Mouse (Mus musculus) MEL (cell line): Measurements from ENCODE around the gene Eci1. TPM values are rescaled to one million over a fixed set of nuclear protein-coding genes. Genes with fewer than 3 reads are reported as not detected.

ENCODE experiments used
- DNase-seq: peaks from one replicate; pipeline ENCODE4 v3.0.0; 2011; ENCODE audit warnings: low read depth, low spot score
- H3K27ac ChIP-seq: 2 replicates; pipeline ENCODE4 v1.5.1; 2012; ENCODE audit warnings: low read depth, mild to moderate bottlenecking, control low read depth, low read length, moderate library complexity; ENCODE audit not compliant: control insufficient read depth
- H3K27me3 ChIP-seq, 2 experiments: fragments of 150-350 bp in 1 of 2; sonication (generic) in 1 of 2; 2 replicates each; pipeline ENCODE4 v1.6.1; 2012; ENCODE audit warnings: low read length in 2 of 2, mild to moderate bottlenecking in 2 of 2, improper control_type of control experiment in 1 of 2, moderate library complexity in 1 of 2; ENCODE audit not compliant: insufficient read depth in 2 of 2, control insufficient read depth in 1 of 2
- H3K36me3 ChIP-seq, 2 experiments: 2 replicates each; pipeline ENCODE4 v1.6.1; 2012 to 2014; ENCODE audit warnings: low read length in 2 of 2, improper control_type of control experiment in 1 of 2, inconsistent platforms in 1 of 2, mild to moderate bottlenecking in 1 of 2; ENCODE audit not compliant: insufficient read depth in 2 of 2, control insufficient read depth in 1 of 2
- H3K4me1 ChIP-seq, 2 experiments: fragments of 150-350 bp in 1 of 2; sonication (generic) in 1 of 2; 2 replicates each; pipeline ENCODE4 v1.6.1; 2012; ENCODE audit warnings: low read length in 2 of 2, improper control_type of control experiment in 1 of 2, mild to moderate bottlenecking in 1 of 2; ENCODE audit not compliant: insufficient read depth in 2 of 2, control insufficient read depth in 1 of 2
- H3K4me3 ChIP-seq, 2 experiments: fragments of 150-350 bp in 1 of 2; sonication (generic) in 1 of 2; 2 replicates each; pipeline ENCODE4 v1.5.1; 2012; ENCODE audit warnings: low read depth in 2 of 2, low read length in 2 of 2, mild to moderate bottlenecking in 2 of 2, moderate library complexity in 2 of 2, control low read depth in 1 of 2, improper control_type of control experiment in 1 of 2; ENCODE audit not compliant: control insufficient read depth in 1 of 2, insufficient read depth in 1 of 2
- H3K79me2 ChIP-seq: 2 replicates; pipeline ENCODE4 v1.6.1; 2012; ENCODE audit warnings: mild to moderate bottlenecking, low read length, moderate library complexity; ENCODE audit not compliant: control insufficient read depth, poor library complexity, insufficient read depth
- H3K9ac ChIP-seq: 2 replicates; pipeline ENCODE4 v1.6.1; 2012; ENCODE audit warnings: low read depth, mild to moderate bottlenecking, control low read depth, low read length, moderate library complexity; ENCODE audit not compliant: control insufficient read depth, poor library complexity, severe bottlenecking
- H3K9me3 ChIP-seq: fragments of 150-350 bp; sonication (generic); replicated peaks from 2 replicates; pipeline ENCODE4 v1.6.1; 2012; ENCODE audit warnings: mild to moderate bottlenecking, low read length, improper control_type of control experiment, moderate library complexity; ENCODE audit not compliant: insufficient read depth
- BHLHE40 ChIP-seq: IDR thresholded peaks from 2 replicates; pipeline ENCODE4 v1.6.1; 2012; ENCODE audit warnings: low read depth, mild to moderate bottlenecking, inconsistent platforms, low read length, improper control_type of control experiment, borderline replicate concordance
- CHD2 ChIP-seq: IDR thresholded peaks from 2 replicates; pipeline ENCODE4 v1.6.1; 2011; ENCODE audit warnings: low read length, improper control_type of control experiment
- CTCF ChIP-seq, 3 experiments: IDR thresholded peaks in 2 of 3; conservative IDR thresholded peaks in 1 of 3; 2 replicates each; pipeline ENCODE4 v1.5.1; 2011 to 2012; ENCODE audit warnings: low read length in 3 of 3, low read depth in 2 of 3, mild to moderate bottlenecking in 2 of 3, improper control_type of control experiment in 1 of 3, inconsistent platforms in 1 of 3, mixed read lengths in 1 of 3, moderate library complexity in 1 of 3; ENCODE audit not compliant: control insufficient read depth in 1 of 3, insufficient read depth in 1 of 3, poor library complexity in 1 of 3, severe bottlenecking in 1 of 3
- E2F4 ChIP-seq: IDR thresholded peaks from 2 replicates; pipeline ENCODE4 v1.6.1; 2011; ENCODE audit warnings: low read depth, low read length, improper control_type of control experiment, borderline replicate concordance
- EP300 ChIP-seq, 2 experiments: IDR thresholded peaks; 2 replicates each; pipeline ENCODE4 v1.6.1; 2011; ENCODE audit warnings: improper control_type of control experiment in 2 of 2, low read length in 2 of 2, low read depth in 1 of 2, mild to moderate bottlenecking in 1 of 2
- ETS1 ChIP-seq: IDR thresholded peaks from 2 replicates; pipeline ENCODE4 v1.6.1; 2012; ENCODE audit warnings: low read depth, mild to moderate bottlenecking, inconsistent platforms, low read length, improper control_type of control experiment, moderate library complexity
- GABPA ChIP-seq: IDR thresholded peaks from 2 replicates; pipeline ENCODE4 v1.6.1; 2012; ENCODE audit warnings: low read depth, mild to moderate bottlenecking, inconsistent platforms, low read length, improper control_type of control experiment, moderate library complexity
- GATA1 ChIP-seq: IDR thresholded peaks from 2 replicates; pipeline ENCODE4 v1.6.1; 2011; ENCODE audit warnings: low read depth, low read length, improper control_type of control experiment
- HCFC1 ChIP-seq: IDR thresholded peaks from 2 replicates; pipeline ENCODE4 v1.6.1; 2012; ENCODE audit warnings: low read depth, mild to moderate bottlenecking, inconsistent platforms, low read length, improper control_type of control experiment, moderate library complexity
- JUND ChIP-seq: IDR thresholded peaks from 2 replicates; pipeline ENCODE4 v1.6.1; 2011; ENCODE audit warnings: low read depth, mild to moderate bottlenecking, improper control_type of control experiment, low read length
- MAX ChIP-seq: IDR thresholded peaks from 2 replicates; pipeline ENCODE4 v1.6.1; 2011; ENCODE audit warnings: low read length, improper control_type of control experiment
- MAZ ChIP-seq: IDR thresholded peaks from 2 replicates; pipeline ENCODE4 v1.6.1; 2012; ENCODE audit warnings: low read depth, mild to moderate bottlenecking, inconsistent platforms, low read length, improper control_type of control experiment
- MXI1 ChIP-seq: IDR thresholded peaks from 2 replicates; pipeline ENCODE4 v1.6.1; 2011; ENCODE audit warnings: mild to moderate bottlenecking, low read depth, low read length, improper control_type of control experiment
- MYC ChIP-seq: IDR thresholded peaks from 2 replicates; pipeline ENCODE4 v1.6.1; 2011; ENCODE audit warnings: low read depth, mild to moderate bottlenecking, low read length, improper control_type of control experiment, moderate library complexity
- POLR2A ChIP-seq, 2 experiments: IDR thresholded peaks; 2 replicates each; pipeline ENCODE4 v1.6.1; 2011 to 2012; ENCODE audit warnings: low read length in 2 of 2, mild to moderate bottlenecking in 2 of 2, control low read depth in 1 of 2, improper control_type of control experiment in 1 of 2, low read depth in 1 of 2, moderate library complexity in 1 of 2; ENCODE audit not compliant: control insufficient read depth in 1 of 2, insufficient read depth in 1 of 2, poor library complexity in 1 of 2
- POLR2AphosphoS2 ChIP-seq: IDR thresholded peaks from 2 replicates; pipeline ENCODE4 v1.6.1; 2011; ENCODE audit warnings: low read length, improper control_type of control experiment
- POLR2AphosphoS5 ChIP-seq: IDR thresholded peaks from 2 replicates; pipeline ENCODE4 v1.6.1; 2012; ENCODE audit warnings: low read depth, borderline replicate concordance, mild to moderate bottlenecking, inconsistent platforms, low read length, moderate library complexity, mixed read lengths
- RAD21 ChIP-seq: IDR thresholded peaks from 2 replicates; pipeline ENCODE4 v1.6.1; 2011; ENCODE audit warnings: mild to moderate bottlenecking, low read depth, low read length, improper control_type of control experiment
- TBP ChIP-seq: IDR thresholded peaks from 2 replicates; pipeline ENCODE4 v1.8.0; 2011; ENCODE audit warnings: low read depth, low read length, improper control_type of control experiment
- TCF12 ChIP-seq: IDR thresholded peaks from 2 replicates; pipeline ENCODE4 v1.6.1; 2014; ENCODE audit warnings: low read depth, mild to moderate bottlenecking, inconsistent platforms, low read length, improper control_type of control experiment, moderate library complexity
- USF1 ChIP-seq: IDR thresholded peaks from 2 replicates; pipeline ENCODE4 v1.6.1; 2014; ENCODE audit warnings: low read depth, mild to moderate bottlenecking, inconsistent platforms, low read length, improper control_type of control experiment, moderate library complexity
- ZMIZ1 ChIP-seq: IDR thresholded peaks from 2 replicates; pipeline ENCODE4 v1.6.1; 2012; ENCODE audit warnings: low read depth, mild to moderate bottlenecking, inconsistent platforms, low read length, improper control_type of control experiment, moderate library complexity
- ZNF384 ChIP-seq: IDR thresholded peaks from 2 replicates; pipeline ENCODE4 v1.6.1; 2012; ENCODE audit warnings: low read depth, mild to moderate bottlenecking, inconsistent platforms, low read length, improper control_type of control experiment
- polyA plus RNA-seq, 2 experiments: library from polyadenylated mRNA; stranded (reverse) in 1 of 2; unstranded in 1 of 2; fragments of >175 nt in 1 of 2; fragments of >200 nt in 1 of 2; gene quantifications; 2 replicates each; pipeline versions ENCODE4 v1.2.1 to v1.2.4; 2012; ENCODE audit warnings: low replicate concordance in 2 of 2, low read depth in 1 of 2; ENCODE audit not compliant: insufficient read length in 2 of 2, insufficient read depth in 1 of 2, missing spikeins in 1 of 2
- total RNA-seq: library from RNA; depleted of rRNA; stranded (reverse); fragments of 300-350 nt; gene quantifications from 2 replicates; pipeline ENCODE4 v1.2.3, GENCODE M21; 2012

The Eci1 gene
- total and polyA plus RNA-seq, 3 experiments = 48.6 to 65.6 TPM; not detected in 1

- Histone ChIP-seq H3K79me2 (peaks cover 7% of the 10 kb centered on the region), H3K9me3 (no peaks in the 10 kb centered on the region), H3K4me1 (peaks cover 0 to 13% of the 10 kb centered on the region in 2 experiments; a peak in 3 of 4 replicates), H3K9ac (peak overlapping the region; percentile 53), H3K27ac (peak overlapping the region; percentile 31), H3K36me3 (peaks cover 0 to 8% of the 10 kb centered on the region in 2 experiments; a peak in 2 of 4 replicates), H3K4me3 (peak overlapping the region; percentile 2 to 3; a peak in 2 of 4 replicates), H3K27me3 (no peaks in the 10 kb centered on the region)
- no peak for TF ChIP-seq GATA1
- 0 out of 2 replicates have a peak, but pooled peaks have one; percentile 22 for TF ChIP-seq MXI1
- no peak for TF ChIP-seq EP300 (IDR thresholded peaks at IDR 0.05; ENCODE audit: low read depth in 1 of 2, low read length in 2 of 2)
- TF ChIP-seq E2F4 = no peak
- peak; percentile 12 to 36 (median 24); a peak in 2 of 6 replicates for TF ChIP-seq CTCF (IDR thresholded peaks at IDR 0.05 in 2 of 3, conservative IDR thresholded peaks at IDR 0.05 in 1 of 3; ENCODE audit: control insufficient read depth in 1 of 3, insufficient read depth in 1 of 3, low read depth in 2 of 3, low read length in 3 of 3, poor library complexity in 1 of 3, severe bottlenecking in 1 of 3)
- no peak for TF ChIP-seq ETS1
- TF ChIP-seq POLR2A (IDR thresholded peaks at IDR 0.05; ENCODE audit: control insufficient read depth in 1 of 2, insufficient read depth in 1 of 2, low read depth in 1 of 2, low read length in 2 of 2, poor library complexity in 1 of 2) = no peak
- TF ChIP-seq MAZ = peak; percentile 61; the same call in 1 of the 2 replicates
- TF ChIP-seq GABPA = no peak
- peak; percentile 72 for DNase-seq
These were observed 53.9 kb downstream of the Eci1 start for GRCm38 (mm10) chr17:24480201-24480826.

- DNase-seq = no peak
- H3K79me2 ChIP-seq = peaks cover 7% of the 10 kb centered on the region
- no peak overlapping the region for H3K9ac ChIP-seq
- H3K4me1 ChIP-seq = peaks cover 0 to 13% of the 10 kb centered on the region in 2 experiments; a peak in 3 of 4 replicates
- no peak for TF ChIP-seq EP300 (IDR thresholded peaks at IDR 0.05; ENCODE audit: low read depth in 1 of 2, low read length in 2 of 2)
- TF ChIP-seq TCF12 = no peak
- TF ChIP-seq POLR2AphosphoS2 = no peak
- TF ChIP-seq GATA1 = no peak
- TF ChIP-seq ZNF384 = no peak
- no peak for TF ChIP-seq RAD21
- TF ChIP-seq HCFC1 = no peak
- TF ChIP-seq MAX = no peak
- TF ChIP-seq ZMIZ1 = no peak
- no peak for TF ChIP-seq MYC
- no peak for TF ChIP-seq POLR2A (IDR thresholded peaks at IDR 0.05; ENCODE audit: control insufficient read depth in 1 of 2, insufficient read depth in 1 of 2, low read depth in 1 of 2, low read length in 2 of 2, poor library complexity in 1 of 2)
- TF ChIP-seq USF1 = no peak
- no peak for TF ChIP-seq POLR2AphosphoS5
- no peak for TF ChIP-seq MAZ
- TF ChIP-seq CHD2 = no peak
- TF ChIP-seq TBP = no peak
- TF ChIP-seq BHLHE40 = no peak
- no peak for TF ChIP-seq JUND
- TF ChIP-seq ETS1 = no peak
- H3K27ac ChIP-seq = no peak overlapping the region
- H3K4me3 ChIP-seq = no peak overlapping the region
- no peaks in the 10 kb centered on the region; a peak in 1 of 4 replicates for H3K27me3 ChIP-seq
- no peaks in the 10 kb centered on the region for H3K9me3 ChIP-seq
- peaks cover 0 to 8% of the 10 kb centered on the region in 2 experiments; a peak in 2 of 4 replicates for H3K36me3 ChIP-seq
These were observed 54.8 kb downstream of the Eci1 start for GRCm38 (mm10) chr17:24481027-24481815.
